Mouse (Mus musculus) G1E (cell line): ENCODE measurements at regions not wholly inside any gene's neighbourhood (a gene's known extent, or its start where the extent isn't known, plus 50 kb on each side); places are given as distances from the start of the nearest gene placed in this dataset.

Source experiments
- ATAC-seq: 2 replicates; pipeline ENCODE4 v1.8.0; 2016; ENCODE audit warnings: mild to moderate bottlenecking; ENCODE audit not compliant: insufficient number of reproducible peaks, poor library complexity, low FRiP score, severe bottlenecking; ENCODE audit errors: extremely low read depth
- DNase-seq: peaks from one replicate; pipeline ENCODE4 v3.0.0; 2012; ENCODE audit warnings: low spot score
- H3K27me3 ChIP-seq: 2 replicates; pipeline ENCODE4 v1.6.1; 2012; ENCODE audit warnings: mild to moderate bottlenecking, low read length, inconsistent platforms; ENCODE audit not compliant: insufficient read depth
- H3K36me3 ChIP-seq: replicated peaks from 2 replicates; pipeline ENCODE3; 2012; ENCODE audit warnings: mild to moderate bottlenecking, inconsistent platforms
- H3K4me1 ChIP-seq: 2 replicates; pipeline ENCODE4 v1.6.1; 2012; ENCODE audit warnings: low read depth, low read length, inconsistent platforms, mixed read lengths; ENCODE audit not compliant: insufficient read depth
- H3K4me3 ChIP-seq: 2 replicates; pipeline ENCODE4 v1.5.1; 2012; ENCODE audit warnings: low read depth, mild to moderate bottlenecking, inconsistent platforms, low read length, moderate library complexity, mixed read lengths
- H3K9me3 ChIP-seq: replicated peaks from 2 replicates; pipeline ENCODE4 v1.6.1; 2012; ENCODE audit warnings: inconsistent platforms
- CTCF ChIP-seq: IDR thresholded peaks from 2 replicates; pipeline ENCODE4 v1.5.1; 2012; ENCODE audit warnings: low read depth, low read length, inconsistent platforms, mixed read lengths
- GATA1 ChIP-seq: IDR thresholded peaks from 2 replicates; pipeline ENCODE4 v1.6.1; 2012; ENCODE audit warnings: borderline replicate concordance, low read length, inconsistent platforms, mixed read lengths
- GATA2 ChIP-seq: IDR thresholded peaks from 2 replicates; pipeline ENCODE4 v1.6.1; 2012; ENCODE audit warnings: low read depth, low read length, inconsistent platforms, borderline replicate concordance
- POLR2AphosphoS5 ChIP-seq: IDR thresholded peaks from 2 replicates; pipeline ENCODE4 v1.6.1; 2012; ENCODE audit warnings: low read depth, low read length, inconsistent platforms; ENCODE audit not compliant: insufficient replicate concordance
- TAL1 ChIP-seq: conservative IDR thresholded peaks from 2 replicates; pipeline ENCODE4 v1.6.1; 2012; ENCODE audit warnings: low read depth, low read length, inconsistent platforms, mixed read lengths

- no peaks in the 10 kb centered on the region for H3K27me3 ChIP-seq
- no peaks in the 10 kb centered on the region for H3K36me3 ChIP-seq
- DNase-seq (no peak), ATAC-seq (no peak)
- no peak for TF ChIP-seq POLR2AphosphoS5
- TF ChIP-seq CTCF, result no peak
- TF ChIP-seq TAL1, result no peak
- no peak for TF ChIP-seq GATA1
- TF ChIP-seq GATA2, result no peak
- no peak overlapping the region for H3K4me3 ChIP-seq
- H3K9me3 ChIP-seq, result peaks cover 30% of the 10 kb centered on the region
- no peaks in the 10 kb centered on the region for H3K4me1 ChIP-seq
Measured at GRCm38 (mm10) chr2:159884773-159885459, 449.0 kb downstream of the Gm826 start.

GRCm38 (mm10) chr2:159866981-159867380 is 467.0 kb downstream of the Gm826 start:
- ATAC-seq (no peak), DNase-seq (no peak)
- TF ChIP-seq GATA2, result no peak
- Histone ChIP-seq H3K4me1 (no peaks in the 10 kb centered on the region), H3K27me3 (no peaks in the 10 kb centered on the region), H3K4me3 (no peak overlapping the region), H3K9me3 (peaks cover 13% of the 10 kb centered on the region), H3K36me3 (no peaks in the 10 kb centered on the region)

DNA sequence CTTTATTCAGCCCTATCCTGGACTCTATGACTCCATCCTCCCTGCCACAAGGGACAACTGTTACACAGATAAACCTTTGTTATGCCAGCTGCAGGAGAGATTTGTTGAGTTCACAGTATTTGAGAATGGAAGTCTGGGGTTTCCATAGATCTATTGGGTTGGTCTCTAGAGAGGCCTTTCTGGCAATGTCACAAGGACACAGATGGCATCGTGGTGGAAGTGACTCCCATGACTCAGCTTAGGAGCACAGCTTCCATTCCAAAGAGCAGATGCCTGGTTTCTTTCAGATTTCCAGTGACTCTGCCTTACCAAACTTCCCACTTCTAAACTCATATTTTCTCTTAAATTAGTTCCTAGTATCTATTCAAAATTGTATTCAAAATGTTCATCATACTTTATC is 467.6 kb downstream of the Gm826 start:
- ATAC-seq (no peak), DNase-seq (no peak)
- TF ChIP-seq TAL1 (no peak), GATA1 (no peak), GATA2 (no peak), POLR2AphosphoS5 (no peak), CTCF (no peak)
- Histone ChIP-seq H3K36me3 (no peaks in the 10 kb centered on the region), H3K4me3 (no peak overlapping the region), H3K27me3 (no peaks in the 10 kb centered on the region), H3K9me3 (peaks cover 13% of the 10 kb centered on the region), H3K4me1 (no peaks in the 10 kb centered on the region)

DNA sequence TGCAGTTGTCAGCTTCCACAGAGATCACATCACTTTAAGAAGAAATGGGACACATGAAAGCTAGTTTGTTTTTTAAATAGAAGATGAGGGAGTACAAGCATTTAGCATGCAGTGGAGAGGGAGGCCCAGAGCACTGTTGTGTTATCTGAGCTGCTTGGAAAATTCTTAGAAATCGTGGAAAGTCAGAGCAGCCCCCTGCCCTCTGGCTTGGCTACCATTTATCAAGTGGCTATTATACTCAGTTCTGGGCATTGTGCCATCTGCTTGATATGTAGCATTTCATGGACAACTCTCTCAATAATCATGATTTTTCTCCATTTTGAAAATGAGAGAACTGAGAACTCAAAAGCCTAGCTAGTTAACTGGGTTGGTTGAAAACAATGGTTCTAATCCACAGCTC is 470.8 kb downstream of the Gm826 start:
- no peaks in the 10 kb centered on the region for H3K36me3 ChIP-seq
- DNase-seq (no peak), ATAC-seq (no peak)
- H3K4me1 ChIP-seq, result no peaks in the 10 kb centered on the region
- H3K4me3 ChIP-seq, result no peak overlapping the region
- H3K27me3 ChIP-seq, result no peaks in the 10 kb centered on the region
- peaks cover 8% of the 10 kb centered on the region for H3K9me3 ChIP-seq
- TF ChIP-seq GATA1, result no peak
- TF ChIP-seq CTCF, result no peak
- TF ChIP-seq POLR2AphosphoS5, result no peak
- TF ChIP-seq GATA2, result no peak
- TF ChIP-seq TAL1, result no peak

- no peaks in the 10 kb centered on the region for H3K36me3 ChIP-seq
- DNase-seq (no peak), ATAC-seq (no peak)
- H3K27me3 ChIP-seq, result no peaks in the 10 kb centered on the region
- no peak overlapping the region for H3K4me3 ChIP-seq
- H3K4me1 ChIP-seq, result no peaks in the 10 kb centered on the region
- peaks cover 16% of the 10 kb centered on the region; the same call in 1 of the 2 replicates for H3K9me3 ChIP-seq
- TF ChIP-seq GATA2 (no peak), POLR2AphosphoS5 (no peak), GATA1 (no peak)
Measured at GRCm38 (mm10) chr2:159853891-159854665, 479.9 kb downstream of the Gm826 start.

GRCm38 (mm10) chr2:159852959-159853358 is 481.0 kb downstream of the Gm826 start:
- DNase-seq (no peak), ATAC-seq (no peak)
- H3K27me3 ChIP-seq, result no peaks in the 10 kb centered on the region
- no peaks in the 10 kb centered on the region for H3K36me3 ChIP-seq
- no peak for TF ChIP-seq GATA1
- no peak for TF ChIP-seq GATA2
- TF ChIP-seq CTCF, result no peak
- no peak for TF ChIP-seq TAL1
- TF ChIP-seq POLR2AphosphoS5, result no peak
- no peak overlapping the region for H3K4me3 ChIP-seq
- no peaks in the 10 kb centered on the region for H3K4me1 ChIP-seq
- H3K9me3 ChIP-seq, result peaks cover 19% of the 10 kb centered on the region; the same call in 1 of the 2 replicates
